27 mouse cellular contexts compared by ENCODE assay signal in the genomic region with DNA sequence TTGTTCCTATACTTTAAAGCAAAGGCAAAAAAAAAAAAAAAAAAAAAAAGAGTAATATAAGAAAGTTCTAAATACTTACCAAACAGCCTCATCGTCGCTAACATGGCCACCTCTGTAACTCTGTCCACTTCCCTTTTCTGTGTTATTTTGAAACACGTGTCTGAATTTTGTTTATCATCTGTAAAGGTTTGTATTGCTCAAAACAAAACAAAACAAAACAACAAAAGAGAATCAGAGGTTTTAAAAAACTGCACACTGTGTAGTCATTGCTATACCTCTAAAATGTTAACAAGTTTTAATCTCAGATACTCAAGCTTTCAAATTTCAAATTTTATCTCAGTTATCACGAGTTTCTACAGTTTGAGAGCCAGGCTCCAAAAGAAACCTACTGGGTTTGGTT.
"Had no signal": no experiment of that assay in that cellular context is flagged by ENCODE, and none has a peak within 500 bp of the region (broad histone marks: within the 10 kb centered on the region; RNA-seq: fewer than 3 reads in every experiment).

No protein-coding gene starts in this region.

- H3K4me2 ChIP-seq: embryonic facial prominence, embryonic 12.5 days; embryonic facial prominence, embryonic 13.5 days; embryonic facial prominence, embryonic 15.5 days; forebrain, embryonic 12.5 days; forebrain, embryonic 13.5 days; forebrain, embryonic 15.5 days; heart, embryonic 11.5 days had no signal

- H3K4me3 ChIP-seq: embryonic facial prominence, embryonic 10.5 days; embryonic facial prominence, embryonic 12.5 days; embryonic facial prominence, embryonic 13.5 days; embryonic facial prominence, embryonic 15.5 days; erythroblast, embryonic 14.5 days; forebrain, embryonic 10.5 days; forebrain, embryonic 12.5 days; forebrain, embryonic 13.5 days; forebrain, embryonic 15.5 days; gastrocnemius, adult 2 months; heart, adult 2 months; heart, embryonic 10.5 days had no signal

- H3K27me3 ChIP-seq: embryonic facial prominence, embryonic 12.5 days; embryonic facial prominence, embryonic 13.5 days; embryonic facial prominence, embryonic 15.5 days; forebrain, embryonic 12.5 days; forebrain, embryonic 13.5 days; forebrain, embryonic 15.5 days had no signal

- DNase-seq: cerebellum, adult 9-11 months; cerebellum, postnatal 10 days; cerebellum, postnatal 14 days; cerebellum, postnatal 25 days; cerebellum, postnatal 36 days; embryo, embryonic 11 days; gastrocnemius, adult 2 months; gastrocnemius, postnatal 10 days; gastrocnemius, postnatal 14 days; gastrocnemius, postnatal 25 days; gastrocnemius, postnatal 36 days; heart, adult 11 months; heart, adult 18-20 months; heart, adult 2 months had no signal

- H3K4me1 ChIP-seq: embryonic facial prominence, embryonic 10.5 days; embryonic facial prominence, embryonic 12.5 days; embryonic facial prominence, embryonic 13.5 days; embryonic facial prominence, embryonic 15.5 days; forebrain, embryonic 10.5 days; forebrain, embryonic 12.5 days; heart, embryonic 10.5 days had no signal

- H3K9ac ChIP-seq: embryonic facial prominence, embryonic 12.5 days; embryonic facial prominence, embryonic 13.5 days; embryonic facial prominence, embryonic 15.5 days; forebrain, embryonic 12.5 days; forebrain, embryonic 13.5 days; forebrain, embryonic 15.5 days had no signal

- ATAC-seq: forebrain, embryonic 13.5 days; forebrain, embryonic 14.5 days; forebrain, embryonic 15.5 days; forebrain, embryonic 16.5 days had no signal

- H3K27ac ChIP-seq: embryonic facial prominence, embryonic 10.5 days; embryonic facial prominence, embryonic 12.5 days; embryonic facial prominence, embryonic 13.5 days; embryonic facial prominence, embryonic 15.5 days; forebrain, embryonic 10.5 days; forebrain, embryonic 12.5 days; forebrain, embryonic 13.5 days; forebrain, embryonic 15.5 days; gastrocnemius, adult 2 months; heart, adult 2 months; heart, embryonic 10.5 days had no signal

- H3K36me3 ChIP-seq: embryonic facial prominence, embryonic 10.5 days; embryonic facial prominence, embryonic 12.5 days; embryonic facial prominence, embryonic 13.5 days; embryonic facial prominence, embryonic 15.5 days; forebrain, embryonic 10.5 days; forebrain, embryonic 12.5 days; forebrain, embryonic 15.5 days; heart, embryonic 10.5 days had no signal

- H3K9me3 ChIP-seq: embryonic facial prominence, embryonic 10.5 days; embryonic facial prominence, embryonic 12.5 days; embryonic facial prominence, embryonic 13.5 days; embryonic facial prominence, embryonic 15.5 days; forebrain, embryonic 10.5 days; forebrain, embryonic 12.5 days; forebrain, embryonic 13.5 days; forebrain, embryonic 15.5 days; heart, embryonic 10.5 days had no signal
